Mouse (Mus musculus) limb, embryonic 14.5 days (tissue): ENCODE results near the gene Akap13. TPM values are rescaled to one million over a fixed set of nuclear protein-coding genes. Genes with fewer than 3 reads are reported as not detected.

Experiments used
- ATAC-seq: fragments of 200-750 bp; cut with Nextera tagmentation; 2 replicates; pipeline ENCODE4 v1.8.0; 2017; ENCODE audit warnings: low read depth, moderate number of reproducible peaks, moderate TSS enrichment; ENCODE audit not compliant: low FRiP score
- DNase-seq: peaks from one replicate; pipeline ENCODE4 v3.0.0-alpha.2; 2015; ENCODE audit warnings: low spot score
- H3K27ac ChIP-seq: fragments of 300-500 bp; sonication (generic); replicated peaks from 2 replicates; pipeline ENCODE4 v1.5.1; 2014; ENCODE audit warnings: low read depth, mild to moderate bottlenecking, low read length, moderate library complexity, mixed read lengths
- H3K27me3 ChIP-seq: fragments of 300-500 bp; sonication (generic); 2 replicates; pipeline ENCODE4 v1.6.1; 2014; ENCODE audit warnings: low read length, mixed read lengths; ENCODE audit not compliant: control insufficient read depth, insufficient read depth
- H3K36me3 ChIP-seq: fragments of 300-500 bp; sonication (generic); 2 replicates; pipeline ENCODE4 v1.6.1; 2014; ENCODE audit warnings: mild to moderate bottlenecking, low read length, moderate library complexity, mixed read lengths; ENCODE audit not compliant: control insufficient read depth, insufficient read depth
- H3K4me1 ChIP-seq: fragments of 300-500 bp; sonication (generic); 2 replicates; pipeline ENCODE4 v1.6.1; 2014; ENCODE audit warnings: antibody characterized with exemption, low read length, mixed read lengths; ENCODE audit not compliant: control insufficient read depth, insufficient read depth
- H3K4me2 ChIP-seq: fragments of 300-500 bp; sonication (generic); replicated peaks from 2 replicates; pipeline ENCODE4 v1.6.1; 2014; ENCODE audit warnings: low read depth, mild to moderate bottlenecking, low read length, moderate library complexity; ENCODE audit not compliant: severe bottlenecking
- H3K4me3 ChIP-seq: fragments of 300-500 bp; sonication (generic); replicated peaks from 2 replicates; pipeline ENCODE4 v1.5.1; 2014; ENCODE audit warnings: low read length
- H3K9ac ChIP-seq: fragments of 300-500 bp; sonication (generic); 2 replicates; pipeline ENCODE4 v1.6.1; 2014; ENCODE audit warnings: mild to moderate bottlenecking, low read depth, low read length, moderate library complexity; ENCODE audit not compliant: severe bottlenecking
- H3K9me3 ChIP-seq: fragments of 300-500 bp; sonication (generic); 2 replicates; pipeline ENCODE4 v1.6.1; 2016; ENCODE audit warnings: low read length; ENCODE audit not compliant: control insufficient read depth
- POLR2A ChIP-seq: fragments of 200-500 bp; IDR thresholded peaks from 2 replicates; pipeline ENCODE4 v1.8.0; 2012; ENCODE audit warnings: inconsistent platforms, mild to moderate bottlenecking, moderate library complexity, borderline replicate concordance; ENCODE audit not compliant: insufficient read depth, insufficient read length; ENCODE audit errors: extremely low read depth
- WGBS: fragments of 180-500 bp; shearing (Covaris S2); extraction: QIAGEN DNeasy Blood & Tissue Kit; methylation state at CpG from one replicate; pipeline ENCODE4 v1.1.7; 2014; 5-methylcytosine and 5-hydroxymethylcytosine counted together
- polyA plus RNA-seq, 2 experiments: library from polyadenylated mRNA; depleted of rRNA in 1 of 2; stranded (reverse) in 1 of 2; unstranded in 1 of 2; fragments of >200 nt; fragmentation: Nextera tagmentation in 1 of 2; extraction: Ambion mirVana in 1 of 2; gene quantifications; 2 replicates each; pipeline versions ENCODE4 v1.2.1 to v1.2.3; 2012 to 2014

The Akap13 gene
- polyA plus RNA-seq, 2 experiments, result 18.7 to 51.4 TPM

- Histone ChIP-seq H3K9ac (no peak overlapping the region), H3K4me3 (no peak overlapping the region), H3K27me3 (no peaks in the 10 kb centered on the region), H3K36me3 (peaks cover 43% of the 10 kb centered on the region), H3K4me1 (no peaks in the 10 kb centered on the region), H3K4me2 (no peak overlapping the region), H3K27ac (no peak overlapping the region), H3K9me3 (no peaks in the 10 kb centered on the region)
- DNase-seq, result no peak
- no peak for TF ChIP-seq POLR2A
- WGBS, result 76% methylated on average over 6 of the region's 6 CpGs
- no peak for ATAC-seq
Measured at GRCm38 (mm10) chr7:75704862-75705261, 249.5 kb downstream of the Akap13 start.

- TF ChIP-seq POLR2A, result no peak
- no peak overlapping the region for H3K9ac ChIP-seq
- no peaks in the 10 kb centered on the region for H3K4me1 ChIP-seq
- no peak overlapping the region for H3K4me3 ChIP-seq
- WGBS, result 98% methylated on average over 4 of the region's 4 CpGs
- H3K9me3 ChIP-seq, result no peaks in the 10 kb centered on the region
- H3K27ac ChIP-seq, result no peak overlapping the region
- ATAC-seq, result no peak
- H3K27me3 ChIP-seq, result no peaks in the 10 kb centered on the region
- no peak overlapping the region for H3K4me2 ChIP-seq
- peaks cover 26% of the 10 kb centered on the region for H3K36me3 ChIP-seq
- DNase-seq, result no peak
Measured at GRCm38 (mm10) chr7:75709936-75710335, 254.6 kb downstream of the Akap13 start.

- Histone ChIP-seq H3K36me3 (peaks cover 25% of the 10 kb centered on the region; the same call in 1 of the 2 replicates), H3K4me2 (no peak overlapping the region), H3K27ac (no peak overlapping the region), H3K4me1 (no peaks in the 10 kb centered on the region), H3K9ac (no peak overlapping the region), H3K27me3 (no peaks in the 10 kb centered on the region), H3K4me3 (no peak overlapping the region), H3K9me3 (no peaks in the 10 kb centered on the region)
- no peak for DNase-seq
- no peak for TF ChIP-seq POLR2A
- WGBS, result 90% methylated on average over 6 of the region's 6 CpGs
- ATAC-seq, result no peak
Measured at GRCm38 (mm10) chr7:75710920-75711319, 255.6 kb downstream of the Akap13 start.

- WGBS, result 75% methylated on average over 2 of the region's 2 CpGs
Measured at GRCm38 (mm10) chr7:75711436-75711835, 256.1 kb downstream of the Akap13 start.

GRCm38 (mm10) chr7:75712808-75713207, 257.5 kb downstream of the Akap13 start:
- Histone ChIP-seq H3K36me3 (peaks cover 8% of the 10 kb centered on the region; the same call in 1 of the 2 replicates), H3K4me2 (no peak overlapping the region), H3K9ac (no peak overlapping the region), H3K9me3 (no peaks in the 10 kb centered on the region), H3K27me3 (no peaks in the 10 kb centered on the region), H3K27ac (no peak overlapping the region), H3K4me3 (no peak overlapping the region), H3K4me1 (no peaks in the 10 kb centered on the region)
- WGBS, result 62% methylated on average over 2 of the region's 2 CpGs
- DNase-seq (peak; percentile 10), ATAC-seq (no peak)
- no peak for TF ChIP-seq POLR2A

More at GRCm38 (mm10) chr7:75711436-75711835, 256.1 kb downstream of the Akap13 start:
- Histone ChIP-seq H3K27ac (no peak overlapping the region), H3K27me3 (no peaks in the 10 kb centered on the region), H3K4me3 (no peak overlapping the region), H3K9ac (no peak overlapping the region), H3K9me3 (no peaks in the 10 kb centered on the region), H3K4me1 (no peaks in the 10 kb centered on the region), H3K36me3 (peaks cover 20% of the 10 kb centered on the region; the same call in 1 of the 2 replicates), H3K4me2 (no peak overlapping the region)
- TF ChIP-seq POLR2A, result no peak
- ATAC-seq (no peak), DNase-seq (no peak)

- Histone ChIP-seq H3K4me1 (no peaks in the 10 kb centered on the region), H3K36me3 (0 out of 2 replicates have a peak, but pooled peaks cover 3% of the 10 kb centered on the region), H3K9ac (no peak overlapping the region), H3K4me2 (no peak overlapping the region), H3K27me3 (no peaks in the 10 kb centered on the region), H3K27ac (no peak overlapping the region), H3K4me3 (no peak overlapping the region), H3K9me3 (no peaks in the 10 kb centered on the region)
- WGBS, result 85% methylated on average over 5 of the region's 5 CpGs
- DNase-seq (no peak), ATAC-seq (no peak)
- no peak for TF ChIP-seq POLR2A
Measured at GRCm38 (mm10) chr7:75713959-75714358, 258.6 kb downstream of the Akap13 start.
